Mouse (Mus musculus) MEL (cell line): ENCODE measurements around the gene Orai1. TPM values are rescaled to one million over a fixed set of nuclear protein-coding genes. Genes with fewer than 3 reads are reported as not detected.

Source experiments
- DNase-seq: peaks from one replicate; pipeline ENCODE4 v3.0.0; 2011; ENCODE audit warnings: low read depth, low spot score
- H3K27ac ChIP-seq: 2 replicates; pipeline ENCODE4 v1.5.1; 2012; ENCODE audit warnings: low read depth, mild to moderate bottlenecking, control low read depth, low read length, moderate library complexity; ENCODE audit not compliant: control insufficient read depth
- H3K27me3 ChIP-seq, 2 experiments: fragments of 150-350 bp in 1 of 2; sonication (generic) in 1 of 2; 2 replicates each; pipeline ENCODE4 v1.6.1; 2012; ENCODE audit warnings: low read length in 2 of 2, mild to moderate bottlenecking in 2 of 2, improper control_type of control experiment in 1 of 2, moderate library complexity in 1 of 2; ENCODE audit not compliant: insufficient read depth in 2 of 2, control insufficient read depth in 1 of 2
- H3K36me3 ChIP-seq, 2 experiments: 2 replicates each; pipeline ENCODE4 v1.6.1; 2012 to 2014; ENCODE audit warnings: low read length in 2 of 2, improper control_type of control experiment in 1 of 2, inconsistent platforms in 1 of 2, mild to moderate bottlenecking in 1 of 2; ENCODE audit not compliant: insufficient read depth in 2 of 2, control insufficient read depth in 1 of 2
- H3K4me1 ChIP-seq, 2 experiments: fragments of 150-350 bp in 1 of 2; sonication (generic) in 1 of 2; 2 replicates each; pipeline ENCODE4 v1.6.1; 2012; ENCODE audit warnings: low read length in 2 of 2, improper control_type of control experiment in 1 of 2, mild to moderate bottlenecking in 1 of 2; ENCODE audit not compliant: insufficient read depth in 2 of 2, control insufficient read depth in 1 of 2
- H3K4me3 ChIP-seq, 2 experiments: fragments of 150-350 bp in 1 of 2; sonication (generic) in 1 of 2; 2 replicates each; pipeline ENCODE4 v1.5.1; 2012; ENCODE audit warnings: low read depth in 2 of 2, low read length in 2 of 2, mild to moderate bottlenecking in 2 of 2, moderate library complexity in 2 of 2, control low read depth in 1 of 2, improper control_type of control experiment in 1 of 2; ENCODE audit not compliant: control insufficient read depth in 1 of 2, insufficient read depth in 1 of 2
- H3K79me2 ChIP-seq: 2 replicates; pipeline ENCODE4 v1.6.1; 2012; ENCODE audit warnings: mild to moderate bottlenecking, low read length, moderate library complexity; ENCODE audit not compliant: control insufficient read depth, poor library complexity, insufficient read depth
- H3K9ac ChIP-seq: 2 replicates; pipeline ENCODE4 v1.6.1; 2012; ENCODE audit warnings: low read depth, mild to moderate bottlenecking, control low read depth, low read length, moderate library complexity; ENCODE audit not compliant: control insufficient read depth, poor library complexity, severe bottlenecking
- H3K9me3 ChIP-seq: fragments of 150-350 bp; sonication (generic); replicated peaks from 2 replicates; pipeline ENCODE4 v1.6.1; 2012; ENCODE audit warnings: mild to moderate bottlenecking, low read length, improper control_type of control experiment, moderate library complexity; ENCODE audit not compliant: insufficient read depth
- CHD1 ChIP-seq: IDR thresholded peaks from 2 replicates; pipeline ENCODE4 v1.6.1; 2012; ENCODE audit warnings: low read depth, mild to moderate bottlenecking, inconsistent platforms, low read length, improper control_type of control experiment
- CHD2 ChIP-seq: IDR thresholded peaks from 2 replicates; pipeline ENCODE4 v1.6.1; 2011; ENCODE audit warnings: low read length, improper control_type of control experiment
- E2F4 ChIP-seq: IDR thresholded peaks from 2 replicates; pipeline ENCODE4 v1.6.1; 2011; ENCODE audit warnings: low read depth, low read length, improper control_type of control experiment, borderline replicate concordance
- ELF1 ChIP-seq: IDR thresholded peaks from 2 replicates; pipeline ENCODE4 v1.6.1; 2014; ENCODE audit warnings: low read depth, mild to moderate bottlenecking, inconsistent platforms, low read length, improper control_type of control experiment, moderate library complexity
- EP300 ChIP-seq, 2 experiments: IDR thresholded peaks; 2 replicates each; pipeline ENCODE4 v1.6.1; 2011; ENCODE audit warnings: improper control_type of control experiment in 2 of 2, low read length in 2 of 2, low read depth in 1 of 2, mild to moderate bottlenecking in 1 of 2
- ETS1 ChIP-seq: IDR thresholded peaks from 2 replicates; pipeline ENCODE4 v1.6.1; 2012; ENCODE audit warnings: low read depth, mild to moderate bottlenecking, inconsistent platforms, low read length, improper control_type of control experiment, moderate library complexity
- GABPA ChIP-seq: IDR thresholded peaks from 2 replicates; pipeline ENCODE4 v1.6.1; 2012; ENCODE audit warnings: low read depth, mild to moderate bottlenecking, inconsistent platforms, low read length, improper control_type of control experiment, moderate library complexity
- GATA1 ChIP-seq: IDR thresholded peaks from 2 replicates; pipeline ENCODE4 v1.6.1; 2011; ENCODE audit warnings: low read depth, low read length, improper control_type of control experiment
- HCFC1 ChIP-seq: IDR thresholded peaks from 2 replicates; pipeline ENCODE4 v1.6.1; 2012; ENCODE audit warnings: low read depth, mild to moderate bottlenecking, inconsistent platforms, low read length, improper control_type of control experiment, moderate library complexity
- JUND ChIP-seq: IDR thresholded peaks from 2 replicates; pipeline ENCODE4 v1.6.1; 2011; ENCODE audit warnings: low read depth, mild to moderate bottlenecking, improper control_type of control experiment, low read length
- MAX ChIP-seq: IDR thresholded peaks from 2 replicates; pipeline ENCODE4 v1.6.1; 2011; ENCODE audit warnings: low read length, improper control_type of control experiment
- MEF2A ChIP-seq: IDR thresholded peaks from 2 replicates; pipeline ENCODE4 v1.6.1; 2014; ENCODE audit warnings: low read depth, mild to moderate bottlenecking, inconsistent platforms, low read length, improper control_type of control experiment; ENCODE audit not compliant: poor library complexity, insufficient replicate concordance, severe bottlenecking; ENCODE audit errors: extremely low read depth
- MYC ChIP-seq: IDR thresholded peaks from 2 replicates; pipeline ENCODE4 v1.6.1; 2011; ENCODE audit warnings: low read depth, mild to moderate bottlenecking, low read length, improper control_type of control experiment, moderate library complexity
- NELFE ChIP-seq: IDR thresholded peaks from 2 replicates; pipeline ENCODE4 v1.6.1; 2011; ENCODE audit warnings: low read depth, low read length, improper control_type of control experiment
- NRF1 ChIP-seq: IDR thresholded peaks from 2 replicates; pipeline ENCODE4 v1.6.1; 2014; ENCODE audit warnings: low read depth, mild to moderate bottlenecking, inconsistent platforms, low read length, improper control_type of control experiment, moderate library complexity; ENCODE audit not compliant: poor library complexity, insufficient read depth, severe bottlenecking
- POLR2A ChIP-seq, 2 experiments: IDR thresholded peaks; 2 replicates each; pipeline ENCODE4 v1.6.1; 2011 to 2012; ENCODE audit warnings: low read length in 2 of 2, mild to moderate bottlenecking in 2 of 2, control low read depth in 1 of 2, improper control_type of control experiment in 1 of 2, low read depth in 1 of 2, moderate library complexity in 1 of 2; ENCODE audit not compliant: control insufficient read depth in 1 of 2, insufficient read depth in 1 of 2, poor library complexity in 1 of 2
- POLR2AphosphoS5 ChIP-seq: IDR thresholded peaks from 2 replicates; pipeline ENCODE4 v1.6.1; 2012; ENCODE audit warnings: low read depth, borderline replicate concordance, mild to moderate bottlenecking, inconsistent platforms, low read length, moderate library complexity, mixed read lengths
- RAD21 ChIP-seq: IDR thresholded peaks from 2 replicates; pipeline ENCODE4 v1.6.1; 2011; ENCODE audit warnings: mild to moderate bottlenecking, low read depth, low read length, improper control_type of control experiment
- RCOR1 ChIP-seq: IDR thresholded peaks from 2 replicates; pipeline ENCODE4 v1.6.1; 2012; ENCODE audit warnings: low read depth, mild to moderate bottlenecking, inconsistent platforms, low read length, improper control_type of control experiment
- SIN3A ChIP-seq: IDR thresholded peaks from 2 replicates; pipeline ENCODE4 v1.6.1; 2012; ENCODE audit warnings: low read length, improper control_type of control experiment, inconsistent platforms
- SMC3 ChIP-seq: IDR thresholded peaks from 2 replicates; pipeline ENCODE4 v1.6.1; 2011; ENCODE audit warnings: low read depth, low read length, improper control_type of control experiment
- TAL1 ChIP-seq: IDR thresholded peaks from 2 replicates; pipeline ENCODE4 v1.6.1; 2012; ENCODE audit warnings: mild to moderate bottlenecking, inconsistent platforms, low read length, moderate library complexity, mixed read lengths
- TBP ChIP-seq: IDR thresholded peaks from 2 replicates; pipeline ENCODE4 v1.8.0; 2011; ENCODE audit warnings: low read depth, low read length, improper control_type of control experiment
- UBTF ChIP-seq: IDR thresholded peaks from 2 replicates; pipeline ENCODE4 v1.6.1; 2012; ENCODE audit warnings: low read depth, mild to moderate bottlenecking, inconsistent platforms, low read length, improper control_type of control experiment, moderate library complexity, borderline replicate concordance; ENCODE audit not compliant: insufficient read depth
- USF1 ChIP-seq: IDR thresholded peaks from 2 replicates; pipeline ENCODE4 v1.6.1; 2014; ENCODE audit warnings: low read depth, mild to moderate bottlenecking, inconsistent platforms, low read length, improper control_type of control experiment, moderate library complexity
- ZC3H11A ChIP-seq: IDR thresholded peaks from 2 replicates; pipeline ENCODE4 v1.6.1; 2012; ENCODE audit warnings: low read depth, mild to moderate bottlenecking, inconsistent platforms, low read length, improper control_type of control experiment
- ZKSCAN1 ChIP-seq: IDR thresholded peaks from 2 replicates; pipeline ENCODE4 v1.6.1; 2012; ENCODE audit warnings: low read depth, mild to moderate bottlenecking, inconsistent platforms, low read length, improper control_type of control experiment, moderate library complexity
- ZNF384 ChIP-seq: IDR thresholded peaks from 2 replicates; pipeline ENCODE4 v1.6.1; 2012; ENCODE audit warnings: low read depth, mild to moderate bottlenecking, inconsistent platforms, low read length, improper control_type of control experiment
- polyA plus RNA-seq, 2 experiments: library from polyadenylated mRNA; stranded (reverse) in 1 of 2; unstranded in 1 of 2; fragments of >175 nt in 1 of 2; fragments of >200 nt in 1 of 2; gene quantifications; 2 replicates each; pipeline versions ENCODE4 v1.2.1 to v1.2.4; 2012; ENCODE audit warnings: low replicate concordance in 2 of 2, low read depth in 1 of 2; ENCODE audit not compliant: insufficient read length in 2 of 2, insufficient read depth in 1 of 2, missing spikeins in 1 of 2
- total RNA-seq: library from RNA; depleted of rRNA; stranded (reverse); fragments of 300-350 nt; gene quantifications from 2 replicates; pipeline ENCODE4 v1.2.3, GENCODE M21; 2012

Orai1 gene
- total and polyA plus RNA-seq, 3 experiments: 4.7 to 13.3 TPM; not detected in 1

DNA sequence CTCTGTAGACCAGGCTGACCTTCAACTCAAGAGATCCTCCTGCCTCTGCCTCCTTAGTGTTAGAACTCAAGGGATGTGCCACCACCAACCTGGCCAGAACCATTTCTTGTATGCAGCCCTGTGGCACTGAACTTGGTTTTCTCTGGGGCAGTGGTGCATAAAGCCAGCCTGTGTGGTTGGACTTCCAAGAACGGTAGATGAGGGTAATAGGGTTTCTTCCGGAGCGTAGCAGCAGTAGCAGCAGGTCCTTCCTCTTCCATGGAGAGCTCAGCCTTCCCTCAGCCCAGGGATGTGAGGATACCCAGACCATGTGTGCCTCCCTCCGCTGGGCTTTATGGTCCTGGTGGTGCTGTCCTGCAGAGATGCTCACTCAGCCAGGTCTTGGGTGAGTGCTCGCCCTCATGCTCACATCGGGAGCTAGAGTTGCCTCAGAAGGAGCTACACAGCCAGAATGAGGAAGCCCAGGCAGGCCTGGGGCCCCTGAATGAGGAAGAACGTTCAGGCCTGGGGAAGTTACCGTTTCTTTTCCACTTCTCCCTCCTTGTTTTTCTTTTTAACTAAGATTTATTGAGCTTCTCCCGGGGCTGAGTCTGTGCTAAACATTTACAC is 10.2 kb downstream of the Orai1 start:
- peaks cover 7 to 28% of the 10 kb centered on the region in 2 experiments for H3K4me1 ChIP-seq
- peak; percentile 87 for DNase-seq
- H3K27ac ChIP-seq: peak overlapping the region; percentile 61
- no peaks in the 10 kb centered on the region for H3K9me3 ChIP-seq
- H3K9ac ChIP-seq: peak overlapping the region; percentile 50
- no peaks in the 10 kb centered on the region for H3K79me2 ChIP-seq
- peak overlapping the region; percentile 2 to 28; a peak in 1 of 4 replicates for H3K4me3 ChIP-seq
- peaks cover 0 to 18% of the 10 kb centered on the region in 2 experiments; a peak in 2 of 4 replicates for H3K36me3 ChIP-seq
- no peaks in the 10 kb centered on the region for H3K27me3 ChIP-seq
- no peak for TF ChIP-seq NELFE
- no peak for TF ChIP-seq TAL1
- 0 out of 2 replicates have a peak, but pooled peaks have one; percentile 25 for TF ChIP-seq RCOR1
- TF ChIP-seq SMC3: no peak
- TF ChIP-seq MEF2A: no peak
- TF ChIP-seq GATA1: no peak
- TF ChIP-seq EP300 (IDR thresholded peaks at IDR 0.05; ENCODE audit: low read depth in 1 of 2, low read length in 2 of 2): peak in 1 of 2 experiments; percentile 73
- TF ChIP-seq RAD21: no peak
- no peak for TF ChIP-seq ZKSCAN1
- no peak for TF ChIP-seq CHD2
- 0 out of 2 replicates have a peak, but pooled peaks have one; percentile 5 for TF ChIP-seq MAX
- TF ChIP-seq ZC3H11A: no peak
- TF ChIP-seq ZNF384: no peak
- no peak for TF ChIP-seq USF1
- TF ChIP-seq E2F4: no peak
- TF ChIP-seq POLR2AphosphoS5: no peak
- no peak for TF ChIP-seq JUND
- TF ChIP-seq UBTF: peak; percentile 91; the same call in 1 of the 2 replicates
- peak; percentile 31; the same call in 1 of the 2 replicates for TF ChIP-seq MYC
- TF ChIP-seq NRF1: no peak
- peak; percentile 95 for TF ChIP-seq TBP
- TF ChIP-seq SIN3A: peak; percentile 28; the same call in 1 of the 2 replicates
- no peak for TF ChIP-seq HCFC1
- no peak for TF ChIP-seq CHD1
- TF ChIP-seq POLR2A (IDR thresholded peaks at IDR 0.05; ENCODE audit: control insufficient read depth in 1 of 2, insufficient read depth in 1 of 2, low read depth in 1 of 2, low read length in 2 of 2, poor library complexity in 1 of 2): peak in 1 of 2 experiments; percentile 28; a peak in 1 of 4 replicates
- no peak for TF ChIP-seq GABPA
- TF ChIP-seq ETS1: no peak
- TF ChIP-seq ELF1: peak; percentile 68; the same call in 1 of the 2 replicates
